Mouse (Mus musculus): ENCODE results near the gene Gm26657.
A peak's percentile ranks its signal among the peaks of the same experiment; 100 is the strongest.

The Gm26657 gene

GRCm38 (mm10) chr4:56740020-56740485 lies at the start of gene Gm26657:
Gm26657 (plus strand) TSS chr4:56740070.
- DNase-seq (ENCODE audit: low read depth, low spot score), result no peak

DNA sequence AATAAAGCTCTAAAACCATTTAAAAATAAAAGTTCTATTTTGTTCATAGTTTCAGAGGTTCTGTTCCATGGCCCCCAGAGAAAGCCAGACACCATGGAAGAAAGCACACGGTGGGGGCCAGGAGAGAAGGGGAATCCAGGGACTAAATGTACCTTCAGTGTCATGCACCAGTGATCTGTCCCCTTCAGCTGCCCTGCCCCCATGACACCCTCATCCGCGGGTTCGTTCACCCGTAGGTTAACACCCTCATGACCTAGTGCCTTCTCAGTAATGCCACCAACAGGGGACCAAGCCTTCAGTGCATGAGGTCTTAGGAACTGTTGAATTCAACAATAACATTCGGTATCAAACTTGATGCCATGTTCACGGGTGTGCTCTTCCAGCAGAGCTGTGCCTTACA lies 43.5 kb upstream of the Gm26657 start:
- no peak for DNase-seq (ENCODE audit: low read depth, low spot score)

DNA sequence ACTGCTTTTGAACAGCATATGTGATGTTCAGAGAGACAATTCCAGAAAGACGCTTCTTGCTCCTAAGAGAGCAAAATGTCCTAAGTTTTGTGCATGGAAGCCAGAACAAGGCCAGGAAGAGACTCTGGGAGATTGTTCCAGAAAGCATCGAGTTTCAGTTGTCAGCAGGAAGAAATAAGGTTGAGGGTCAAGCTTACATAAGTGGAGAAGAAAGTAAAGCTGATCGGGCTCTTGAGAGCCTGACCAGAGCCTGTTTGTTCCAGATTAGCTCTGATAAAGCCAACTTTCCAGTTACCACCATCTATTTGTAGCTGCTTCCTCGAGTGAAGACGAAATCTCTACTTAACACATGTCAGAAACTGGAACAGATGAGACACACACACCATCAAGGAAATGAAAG lies 41.2 kb upstream of the Gm26657 start:
- DNase-seq (ENCODE audit: low read depth, low spot score), result peak; percentile 63

DNA sequence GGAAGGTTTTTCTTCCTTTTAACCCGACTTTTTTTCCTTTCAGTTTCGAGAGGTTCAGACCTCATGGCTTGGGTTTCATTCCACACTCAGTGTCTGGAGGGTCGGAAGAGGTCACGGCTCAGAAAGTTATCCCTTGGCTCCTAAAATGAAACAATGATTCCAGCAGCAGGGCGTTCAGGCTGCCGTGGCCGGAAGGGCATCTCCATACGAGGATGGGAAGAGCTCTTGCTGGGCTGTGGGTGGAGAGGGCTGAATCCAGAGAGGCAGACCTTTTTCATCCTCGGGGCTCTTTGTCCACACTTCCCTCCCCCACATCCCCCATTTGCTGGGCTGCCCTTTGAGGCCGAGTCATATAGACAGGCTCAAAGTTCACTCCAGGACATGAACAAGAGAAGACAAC lies 37.6 kb upstream of the Gm26657 start:
- DNase-seq (ENCODE audit: low read depth, low spot score), result peak; percentile 42

DNA sequence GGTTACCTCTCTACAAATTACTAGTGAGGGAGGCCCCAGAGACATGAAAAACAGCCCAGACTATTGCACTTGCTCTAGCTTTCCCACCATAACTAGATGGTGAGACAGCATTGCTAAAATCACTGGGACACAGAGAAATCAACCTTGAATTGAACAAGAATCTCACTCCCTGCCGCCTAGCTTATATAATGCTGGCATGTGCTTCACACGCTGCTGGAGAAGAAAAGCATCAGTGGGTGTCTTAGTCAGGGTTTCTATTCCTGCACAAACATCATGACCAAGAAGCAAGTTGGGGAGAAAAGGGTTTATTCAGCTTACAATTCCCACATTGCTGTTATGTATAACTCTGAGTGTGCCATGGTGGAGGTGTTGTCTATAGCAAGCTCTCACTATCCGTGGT lies 26.7 kb upstream of the Gm26657 start:
- DNase-seq (ENCODE audit: low read depth, low spot score), result no peak

GRCm38 (mm10) chr4:56716801-56717200 lies 23.1 kb upstream of the Gm26657 start:
- DNase-seq (ENCODE audit: low read depth, low spot score), result no peak

DNA sequence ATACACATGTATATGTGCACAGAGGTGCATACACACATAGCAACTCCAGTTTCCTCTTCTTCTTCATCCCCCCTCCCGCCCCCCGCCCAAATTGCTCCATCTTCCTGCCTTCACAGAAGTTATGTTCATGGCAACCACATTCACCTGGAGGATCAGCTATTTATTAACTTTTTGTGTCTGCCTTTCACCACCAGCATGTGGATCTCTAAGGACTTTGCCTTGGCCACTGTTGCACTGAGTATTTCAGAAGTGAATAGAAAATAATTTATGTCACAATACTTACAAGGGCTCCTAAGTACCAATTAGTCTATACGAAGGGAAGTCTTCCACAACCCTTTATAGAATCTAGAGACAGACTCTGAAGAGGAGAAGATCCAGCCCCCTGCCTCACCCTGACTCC lies 21.9 kb upstream of the Gm26657 start:
- DNase-seq (ENCODE audit: low read depth, low spot score), result no peak

- DNase-seq (ENCODE audit: low read depth, low spot score), result no peak
Observed at GRCm38 (mm10) chr4:56718573-56719442, 21.1 kb upstream of the Gm26657 start.

DNA sequence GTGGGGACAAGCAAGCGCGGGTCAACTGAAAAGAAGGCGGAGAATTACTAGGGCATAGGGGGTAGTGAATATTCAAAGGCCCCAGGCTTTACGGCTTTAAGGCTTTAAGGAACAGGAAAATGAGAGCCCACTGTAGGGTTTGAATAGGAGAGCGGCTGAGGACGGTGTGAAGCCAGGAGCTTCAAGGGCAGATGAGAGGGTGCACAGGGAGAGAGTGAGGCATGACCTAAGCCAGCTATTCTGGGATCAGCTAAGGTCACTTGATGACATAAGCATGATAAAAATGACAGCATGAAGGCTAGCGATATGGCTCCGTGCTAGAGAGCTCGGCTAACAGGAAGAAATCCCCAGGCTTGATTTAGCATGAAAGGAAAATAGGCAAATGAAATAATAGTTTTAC lies 20.4 kb upstream of the Gm26657 start:
- DNase-seq (ENCODE audit: low read depth, low spot score), result no peak

DNA sequence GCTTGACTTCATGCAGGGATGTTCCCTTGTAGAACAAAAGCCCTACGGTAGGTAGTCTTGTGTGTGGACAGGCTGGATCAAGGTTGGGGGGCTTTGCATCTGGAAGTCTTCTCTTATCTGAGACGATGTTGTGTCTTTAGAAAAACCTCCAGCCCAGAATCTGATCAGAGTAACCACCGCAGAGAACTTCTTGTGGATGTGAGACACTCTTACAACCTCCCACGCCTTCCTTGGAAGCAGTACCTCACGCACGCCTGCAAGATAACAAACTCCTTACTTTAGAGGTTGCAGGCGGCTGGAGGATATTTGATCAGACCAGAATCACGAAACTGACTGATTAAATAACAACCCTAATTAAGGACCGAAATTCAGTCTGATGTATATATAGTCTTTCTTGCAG lies 19.5 kb upstream of the Gm26657 start:
- no peak for DNase-seq (ENCODE audit: low read depth, low spot score)

- no peak for DNase-seq (ENCODE audit: low read depth, low spot score)
Observed at GRCm38 (mm10) chr4:56721469-56721868, 18.4 kb upstream of the Gm26657 start.

DNA sequence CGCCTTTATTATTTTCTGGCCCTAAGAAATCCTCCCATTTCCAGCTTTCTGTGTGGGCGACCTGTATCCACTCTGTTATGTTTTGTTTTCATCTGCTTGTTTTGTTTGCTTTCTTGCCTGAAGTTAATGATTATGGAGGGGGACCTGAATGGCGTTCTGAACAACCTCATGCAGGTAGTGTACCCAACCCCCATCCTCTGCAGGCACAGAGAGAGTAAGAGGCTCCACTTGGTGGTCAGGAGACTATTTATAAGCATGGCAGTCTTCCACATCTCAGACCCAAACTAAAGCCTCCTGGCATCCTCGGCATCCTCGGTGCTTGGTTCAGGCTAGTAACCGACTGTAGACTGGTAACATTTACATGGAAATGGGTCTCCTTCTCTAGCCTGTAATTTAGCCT lies 17.5 kb upstream of the Gm26657 start:
- DNase-seq (ENCODE audit: low read depth, low spot score), result no peak

DNA sequence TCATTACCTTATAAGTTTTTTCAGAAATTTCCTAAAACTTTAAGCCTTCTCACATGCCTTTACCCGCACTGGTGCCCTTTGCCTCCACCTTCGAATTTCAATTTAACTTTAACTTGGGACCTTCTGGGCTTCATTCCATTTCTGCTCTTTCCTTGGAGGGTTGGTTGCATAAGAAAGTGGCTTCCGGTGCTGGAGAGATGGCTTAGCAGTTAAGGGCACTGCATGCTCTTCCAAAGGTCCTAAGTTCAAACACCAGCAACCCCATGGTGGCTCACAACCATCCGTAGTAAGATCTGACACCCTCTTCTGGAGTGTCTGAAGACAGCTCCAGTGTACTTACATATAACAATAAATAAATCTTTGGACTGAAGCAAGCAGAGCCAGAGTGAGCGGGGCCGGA lies 16.6 kb upstream of the Gm26657 start:
- no peak for DNase-seq (ENCODE audit: low read depth, low spot score)

DNA sequence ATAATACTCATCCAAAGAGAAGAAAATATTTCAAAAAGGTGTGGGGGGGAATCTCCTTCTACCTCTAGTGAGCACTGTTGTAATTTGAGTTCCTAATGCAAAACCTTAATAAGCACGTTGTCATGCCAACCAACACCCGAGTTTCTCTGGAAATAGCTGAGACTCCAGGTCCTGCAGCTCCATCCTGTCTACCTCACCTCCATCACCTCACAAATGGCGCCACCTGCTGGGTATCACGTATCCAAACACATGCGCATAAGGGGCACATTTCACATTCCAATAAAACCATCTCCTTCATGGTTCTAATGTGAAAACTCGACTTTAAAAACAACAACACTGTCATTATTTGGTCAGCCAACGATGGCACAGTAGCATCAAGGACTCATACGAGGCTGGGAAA lies 14.0 kb upstream of the Gm26657 start:
- no peak for DNase-seq (ENCODE audit: low read depth, low spot score)

- no peak for DNase-seq (ENCODE audit: low read depth, low spot score)
Observed at GRCm38 (mm10) chr4:56740611-56741010, 741 bp downstream of the Gm26657 start.

DNA sequence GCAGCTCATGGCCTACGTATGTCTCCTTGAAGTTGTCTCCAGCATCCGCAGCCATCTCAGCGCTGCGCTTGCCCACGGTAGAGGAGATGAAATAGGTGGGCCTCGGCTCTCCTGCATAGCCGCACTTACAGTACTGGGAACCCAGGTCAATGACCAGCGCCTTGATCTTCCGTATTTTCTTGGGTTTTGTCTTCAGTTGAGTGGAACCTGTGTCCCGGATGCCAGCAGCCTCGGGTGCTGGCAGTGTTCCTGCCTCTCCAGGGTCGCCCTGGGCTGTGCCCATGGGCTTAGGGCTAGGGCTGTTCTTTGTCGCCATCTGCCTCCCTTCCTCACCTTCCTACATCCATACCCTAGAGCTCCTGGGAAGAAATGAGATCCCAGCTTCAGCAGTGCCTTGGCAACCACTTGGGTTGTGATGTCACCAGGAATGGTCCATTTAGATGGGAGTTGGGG lies 1.2 kb downstream of the Gm26657 start, which contains the start of gene Actl7b:
Gene Actl7b, minus strand, starts transcription at position 403 of the 453 bp plus-strand sequence.
- no peak for DNase-seq (ENCODE audit: low read depth, low spot score)

DNA sequence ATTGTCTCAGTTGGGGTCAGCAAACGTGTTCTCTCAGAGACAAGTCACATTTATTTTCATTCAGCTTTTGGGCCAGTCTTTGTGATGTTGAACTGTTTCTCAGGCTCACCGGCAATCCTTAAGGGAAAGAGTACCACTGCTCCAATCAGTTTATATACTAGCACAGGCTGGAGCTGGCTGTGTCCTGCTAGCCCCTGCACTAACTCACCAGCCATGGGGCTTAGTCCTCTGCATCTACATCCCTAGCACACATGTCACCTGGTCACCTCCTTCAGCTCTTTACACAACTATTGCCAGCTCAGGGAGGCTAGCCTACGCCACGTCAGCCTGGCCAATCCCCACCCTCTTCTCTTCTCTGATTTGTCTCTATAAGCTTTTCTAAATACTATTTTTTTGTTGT lies 2.8 kb downstream of the Gm26657 start:
- no peak for DNase-seq (ENCODE audit: low read depth, low spot score)

- no peak for DNase-seq (ENCODE audit: low read depth, low spot score)
Observed at GRCm38 (mm10) chr4:56743363-56744195, 3.7 kb downstream of the Gm26657 start, which contains the start of gene Actl7a. Actl7a (plus strand) TSS chr4:56743413.

DNA sequence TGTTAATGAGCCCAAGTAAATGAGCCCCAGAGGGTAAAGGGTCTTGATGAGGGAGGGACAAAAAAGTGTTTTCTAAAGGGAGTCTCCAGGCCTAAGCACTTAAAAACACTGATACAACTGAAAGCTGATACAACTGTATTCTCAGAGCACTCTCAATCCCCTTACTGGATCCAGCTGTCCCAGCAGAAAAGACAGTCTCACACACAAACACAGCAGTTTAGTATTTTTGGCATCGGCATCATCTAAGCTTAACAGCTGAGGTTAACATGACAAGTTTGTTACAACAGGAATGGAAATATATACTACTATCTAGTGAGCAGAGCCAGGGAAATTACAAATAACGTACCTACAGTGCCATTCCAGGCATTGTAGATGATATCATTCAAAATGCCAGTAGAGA lies 6.5 kb downstream of the Gm26657 start:
- DNase-seq (ENCODE audit: low read depth, low spot score), result no peak

DNA sequence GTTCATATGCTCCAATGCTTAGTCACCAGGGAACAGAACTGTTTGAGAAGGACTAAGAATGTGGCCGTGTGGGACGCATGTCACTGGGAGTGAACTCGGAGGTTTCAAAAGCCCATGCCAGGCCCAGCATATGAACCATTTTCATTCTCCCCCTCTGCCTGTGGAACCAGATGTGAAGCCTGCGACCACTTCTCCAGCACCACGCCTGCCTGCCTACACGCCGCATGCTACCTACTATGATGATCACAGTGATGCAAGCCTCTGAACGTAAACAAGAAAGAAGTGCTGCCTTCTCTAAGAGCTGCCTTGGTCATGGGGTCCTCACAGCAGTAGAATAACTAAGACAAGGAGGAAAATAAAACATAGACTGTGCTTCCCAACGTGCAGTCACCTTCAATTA lies 7.6 kb downstream of the Gm26657 start:
- DNase-seq (ENCODE audit: low read depth, low spot score), result no peak

- no peak for DNase-seq (ENCODE audit: low read depth, low spot score)
Observed at GRCm38 (mm10) chr4:56756021-56756420, 16.2 kb downstream of the Gm26657 start.

DNA sequence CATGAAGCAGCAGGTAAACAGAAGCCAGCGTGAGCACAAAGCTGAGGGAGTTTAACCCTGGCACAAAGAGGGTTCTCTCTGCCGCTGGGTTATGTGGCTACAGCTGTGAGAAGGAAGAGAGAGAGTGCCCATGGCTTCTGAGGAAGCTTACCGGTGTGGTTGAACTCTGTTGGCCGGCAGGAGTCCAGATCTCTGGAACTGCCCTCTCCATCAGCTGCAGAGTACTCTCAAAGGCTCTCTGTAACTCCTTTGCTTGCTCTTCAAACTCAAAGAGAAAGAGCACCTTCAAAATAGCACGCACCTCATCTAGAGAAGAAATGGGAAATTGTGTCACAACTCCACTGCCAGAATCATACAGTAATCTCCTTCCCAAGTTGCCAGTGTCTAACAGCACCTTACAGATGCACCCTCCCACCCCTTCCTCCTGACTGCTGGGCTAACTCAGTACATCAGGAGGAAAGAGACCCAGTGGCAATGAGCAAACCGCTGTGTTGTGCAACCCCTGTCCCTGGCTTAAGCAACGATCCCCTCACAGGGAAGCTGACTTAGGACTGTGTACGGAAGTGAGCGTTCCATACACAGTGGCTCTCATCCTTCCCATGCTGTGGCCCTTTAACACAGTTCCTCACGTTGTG lies 17.2 kb downstream of the Gm26657 start:
- DNase-seq (ENCODE audit: low read depth, low spot score), result no peak

All from skeletal muscle tissue, adult 2 months (tissue).